Mouse (Mus musculus): ENCODE results near the gene Polr3a.
"Not testable (repeated sequence)": the region's sequence is repeated elsewhere in the genome, so short reads cannot be mapped to it uniquely, and the experiment has no call there.

Gene Polr3a

GRCm38 (mm10) chr14:24496507-24496906 is 9.6 kb upstream of the Polr3a start:
- no peak for DNase-seq (ENCODE audit: extremely low spot score, low read depth, low spot score)

- no peak for DNase-seq (ENCODE audit: extremely low spot score, low read depth, low spot score)
Observed at GRCm38 (mm10) chr14:24493256-24493655, 6.4 kb upstream of the Polr3a start.

- no peak for DNase-seq (ENCODE audit: extremely low spot score, low read depth, low spot score)
Observed at GRCm38 (mm10) chr14:24491266-24491981, 4.6 kb upstream of the Polr3a start.

GRCm38 (mm10) chr14:24490468-24491265 is 3.8 kb upstream of the Polr3a start:
- peak; percentile 91 for DNase-seq (ENCODE audit: extremely low spot score, low read depth, low spot score)

- DNase-seq (ENCODE audit: extremely low spot score, low read depth, low spot score), result not testable (repeated sequence)
Observed at GRCm38 (mm10) chr14:24489772-24490171, 2.9 kb upstream of the Polr3a start.

GRCm38 (mm10) chr14:24486241-24486767 is 554 bp downstream of the Polr3a start:
- no peak for DNase-seq (ENCODE audit: extremely low spot score, low read depth, low spot score)

GRCm38 (mm10) chr14:24468806-24469205 is 18.1 kb downstream of the Polr3a start:
- DNase-seq (ENCODE audit: extremely low spot score, low read depth, low spot score), result no peak

GRCm38 (mm10) chr14:24458191-24458590 is 28.7 kb downstream of the Polr3a start:
- DNase-seq (ENCODE audit: extremely low spot score, low read depth, low spot score), result no peak

- not testable (repeated sequence) for DNase-seq (ENCODE audit: extremely low spot score, low read depth, low spot score)
Observed at GRCm38 (mm10) chr14:24443529-24443928, 43.3 kb downstream of the Polr3a start.
